Comparison of ENCODE assay signal across 9 mouse cellular contexts in the genomic region with DNA sequence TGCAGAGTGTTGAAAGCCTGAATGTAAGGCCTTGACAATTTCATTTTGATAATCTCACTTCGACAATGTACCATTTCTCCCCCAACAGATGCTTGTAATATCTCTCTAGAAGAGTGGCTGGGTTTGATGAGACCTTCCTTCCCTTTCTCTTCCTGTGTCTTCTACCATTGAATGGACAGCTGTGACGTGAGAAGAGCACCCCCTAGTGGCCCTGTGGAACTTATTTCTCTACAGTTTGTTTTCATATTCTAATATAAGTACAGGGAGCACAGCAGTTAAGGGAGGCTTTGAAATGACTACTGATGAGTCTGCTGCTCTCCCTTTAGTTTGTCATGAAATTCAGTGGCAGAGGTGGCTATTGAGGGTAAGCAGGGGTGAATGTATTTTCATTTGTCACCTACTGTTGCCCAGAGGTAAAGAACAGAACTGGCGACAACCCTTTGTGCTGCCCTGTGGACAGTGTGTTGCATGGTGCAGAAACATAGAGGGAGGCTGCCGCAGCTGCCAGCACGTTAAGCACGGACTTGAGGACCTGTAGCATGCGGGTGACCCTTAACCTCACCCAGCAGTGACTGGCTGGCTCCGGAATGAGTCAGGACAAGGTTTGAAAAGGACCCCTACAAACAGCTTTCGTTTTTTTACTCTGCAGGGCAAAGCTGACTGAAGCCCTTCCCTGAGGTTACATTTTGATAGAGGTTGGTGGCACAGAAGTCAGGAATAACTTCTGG. TPM values are rescaled to one million over a fixed set of nuclear protein-coding genes. Genes with fewer than 3 reads are reported as not detected.
A peak's percentile ranks its signal among the peaks of the same experiment; 100 is the strongest.
DNase-seq lines count a peak whose midpoint lies in the region; ATAC-seq and TF ChIP-seq lines count a peak whose summit lies in the region.
"Had no signal": no experiment of that assay in that cellular context is flagged by ENCODE, and none has a peak within 500 bp of the region (broad histone marks: within the 10 kb centered on the region; RNA-seq: fewer than 3 reads in every experiment).

No protein-coding gene starts in this region.

- POLR2A ChIA-PET in Patski (lab: Charles Lee): no interaction called here

- no peak for TF ChIP-seq POLR2A in myocyte (IDR thresholded peaks at IDR 0.05; ENCODE audit: insufficient read length, low read depth)

- H3K4me1 ChIP-seq in hindbrain, embryonic 10.5 days (replicated peaks): no peaks in the 10 kb centered on the region; the same call in 1 of the 2 replicates
- H3K4me1 ChIP-seq in hindbrain, embryonic 13.5 days (replicated peaks): no peaks in the 10 kb centered on the region
- H3K4me1 ChIP-seq: lung, embryonic 15.5 days had no signal

- H3K27me3 ChIP-seq in hindbrain, embryonic 10.5 days (ENCODE audit: insufficient read depth, poor library complexity, severe bottlenecking): no peaks in the 10 kb centered on the region
- no peaks in the 10 kb centered on the region for H3K27me3 ChIP-seq in hindbrain, embryonic 13.5 days
- H3K27me3 ChIP-seq in Patski: no peaks in the 10 kb centered on the region
- H3K27me3 ChIP-seq in myocyte (ENCODE audit: control insufficient read depth, insufficient read depth, insufficient read length): no peaks in the 10 kb centered on the region
- H3K27me3 ChIP-seq: lung, embryonic 15.5 days had no signal

- no peak for ATAC-seq in hindbrain, embryonic 13.5 days (ENCODE audit: low FRiP score)
- peak; percentile 32 for ATAC-seq in Patski

- 42% methylated on average over 9 of the region's 9 CpGs for WGBS in hindbrain, embryonic 10.5 days
- 44% methylated on average over 9 of the region's 9 CpGs for WGBS in hindbrain, embryonic 13.5 days

- H3K9me3 ChIP-seq in hindbrain, embryonic 10.5 days: no peaks in the 10 kb centered on the region
- H3K9me3 ChIP-seq in hindbrain, embryonic 13.5 days: no peaks in the 10 kb centered on the region
- H3K9me3 ChIP-seq: lung, embryonic 15.5 days had no signal

- H3K27ac ChIP-seq in hindbrain, embryonic 10.5 days: no peak overlapping the region
- no peak overlapping the region for H3K27ac ChIP-seq in hindbrain, embryonic 13.5 days
- H3K27ac ChIP-seq: lung, embryonic 15.5 days had no signal

- no peak overlapping the region for H3K4me2 ChIP-seq in hindbrain, embryonic 13.5 days
- peak overlapping the region; percentile 9 for H3K4me2 ChIP-seq in myocyte (ENCODE audit: low read depth)
- H3K4me2 ChIP-seq: lung, embryonic 15.5 days had no signal

- no peak overlapping the region for H3ac ChIP-seq in myocyte (ENCODE audit: control insufficient read depth, insufficient read length)

- no peak overlapping the region for H3K9ac ChIP-seq in hindbrain, embryonic 13.5 days
- H3K9ac ChIP-seq: lung, embryonic 15.5 days had no signal

- no peak overlapping the region for H3K4me3 ChIP-seq in hindbrain, embryonic 10.5 days
- no peak overlapping the region for H3K4me3 ChIP-seq in hindbrain, embryonic 13.5 days
- H3K4me3 ChIP-seq in myocyte: no peak overlapping the region
- H3K4me3 ChIP-seq: lung, embryonic 15.5 days had no signal

- H3K36me3 ChIP-seq in hindbrain, embryonic 10.5 days: no peaks in the 10 kb centered on the region
- no peaks in the 10 kb centered on the region for H3K36me3 ChIP-seq in hindbrain, embryonic 13.5 days
- no peaks in the 10 kb centered on the region for H3K36me3 ChIP-seq in myocyte (ENCODE audit: control insufficient read depth, insufficient read depth)
- H3K36me3 ChIP-seq: lung, embryonic 15.5 days had no signal

- DNase-seq in hindbrain, embryonic 10.5 days (ENCODE audit: low spot score): peak; percentile 50
- peak; percentile 71 for DNase-seq in A20 (ENCODE audit: low read depth, low spot score)
- no peak for DNase-seq in Patski (ENCODE audit: low read depth, low spot score)
- DNase-seq in embryo, embryonic 10 days (ENCODE audit: low spot score): peak; percentile 80
- peak; percentile 58 to 76 for DNase-seq in kidney, postnatal 25 days
- DNase-seq in frontal cortex, postnatal 25 days (ENCODE audit: low spot score in 2 of 2): no peak

- peak; percentile 53 for TF ChIP-seq CTCF in Patski (IDR thresholded peaks at IDR 0.05)

- no peaks in the 10 kb centered on the region for H3K79me2 ChIP-seq in myocyte (ENCODE audit: control insufficient read depth, insufficient read depth)

- CTCF ChIA-PET in Patski (lab: Charles Lee): interaction anchor here (0.5 to 1.3 kb wide), 5 partner anchors 14 to 113 kb away, joined by 3 read pairs; no protein-coding TSS in a partner anchor

- in situ Hi-C loops in Patski (cut with MboI; ENCODE audit: low pct_unique_long_range_greater_than_20kb): loop anchor here (5.0 kb wide), 2 partner anchors 112 to 497 kb away; no protein-coding TSS in a partner anchor

TF ChIP-seq in myocyte, 11 proteins besides CTCF, POLR2A, EP300 and RAD21:
- TF ChIP-seq POLR2AphosphoS2 (IDR thresholded peaks at IDR 0.05; ENCODE audit: insufficient read length, low read depth) (no peak), TCF12 (IDR thresholded peaks at IDR 0.05; ENCODE audit: insufficient read depth, poor library complexity, severe bottlenecking) (no peak), CEBPB (IDR thresholded peaks at IDR 0.05; ENCODE audit: insufficient read depth, poor library complexity, severe bottlenecking) (no peak), SRF (IDR thresholded peaks at IDR 0.05; ENCODE audit: control insufficient read depth, insufficient read length, low read depth) (no peak), MAX (IDR thresholded peaks at IDR 0.05; ENCODE audit: low read depth) (no peak), USF1 (IDR thresholded peaks at IDR 0.05; ENCODE audit: low read depth) (no peak), MYOD1 (IDR thresholded peaks at IDR 0.05; ENCODE audit: control insufficient read depth in 1 of 3, insufficient read length in 2 of 3, low read depth in 2 of 3) (no peak), REST (IDR thresholded peaks at IDR 0.05; ENCODE audit: insufficient read depth, insufficient read length) (no peak), MYOG (IDR thresholded peaks at IDR 0.05; ENCODE audit: control insufficient read depth in 1 of 3, insufficient read depth in 1 of 3, insufficient read length in 2 of 3, low read depth in 2 of 3) (no peak), E2F4 (IDR thresholded peaks at IDR 0.05; ENCODE audit: insufficient read depth) (no peak), TCF3 (IDR thresholded peaks at IDR 0.05; ENCODE audit: insufficient read length, low read depth) (no peak)
TF ChIP-seq in myocyte: peak in this region for 0.

RNA-seq across cellular contexts. Expression of a gene that starts 10.3 kb away (rescaled TPM):
- polyA plus RNA-seq in hindbrain, embryonic 10.5 days (2016; fragmentation: Nextera tagmentation; extraction: Ambion mirVana): 0.14 TPM in 1 of 2 replicates, not detected in the other
- 0.45 and 0.51 TPM in 2 replicates for polyA plus RNA-seq in hindbrain, embryonic 13.5 days (2015; fragmentation: Nextera tagmentation; extraction: Ambion mirVana)
- polyA plus RNA-seq in Patski (2021): 92.5 TPM
- not detected for polyA plus RNA-seq in myocyte (2012; fragmentation: generic; extraction: Trizol)

Comparison
In these comparisons a context has a peak if more than half of its experiments do, and no peak if none do; other contexts are left out.
1. DNase-seq: peak in hindbrain, embryonic 10.5 days (single experiment), A20 (single experiment), embryo, embryonic 10 days (single experiment) and kidney, postnatal 25 days (2 of 2); none in Patski (single experiment) and frontal cortex, postnatal 25 days (0 of 2).
2. RNA of a gene that starts 10.3 kb away (polyA plus RNA-seq): 92.5 TPM in Patski (single experiment); 0.45 to 0.51 TPM in hindbrain, embryonic 13.5 days, 0.14 TPM in hindbrain, embryonic 10.5 days and not detected in myocyte (single experiment); every median in the first group is over 10 times any median in the second.